Mouse (Mus musculus) thymus, adult 2 months (tissue): ENCODE measurements at regions not wholly inside any gene's neighbourhood (a gene's known extent, or its start where the extent isn't known, plus 50 kb on each side); places are given as distances from the start of the nearest gene placed in this dataset.

Experiments used
- CTCF ChIP-seq: fragments of 200-500 bp; IDR thresholded peaks from 2 replicates; pipeline ENCODE4 v1.5.1; 2012; ENCODE audit warnings: mild to moderate bottlenecking, control low read depth, low read length, moderate library complexity, borderline replicate concordance; ENCODE audit not compliant: control insufficient read depth, poor library complexity, insufficient read depth; ENCODE audit errors: extremely low read depth
- POLR2A ChIP-seq: fragments of 200-500 bp; IDR thresholded peaks from 2 replicates; pipeline ENCODE4 v1.6.1; 2012; ENCODE audit warnings: mild to moderate bottlenecking, low read length, control low read depth, moderate library complexity; ENCODE audit not compliant: control insufficient read depth, poor library complexity, insufficient read depth; ENCODE audit errors: extremely low read depth

DNA sequence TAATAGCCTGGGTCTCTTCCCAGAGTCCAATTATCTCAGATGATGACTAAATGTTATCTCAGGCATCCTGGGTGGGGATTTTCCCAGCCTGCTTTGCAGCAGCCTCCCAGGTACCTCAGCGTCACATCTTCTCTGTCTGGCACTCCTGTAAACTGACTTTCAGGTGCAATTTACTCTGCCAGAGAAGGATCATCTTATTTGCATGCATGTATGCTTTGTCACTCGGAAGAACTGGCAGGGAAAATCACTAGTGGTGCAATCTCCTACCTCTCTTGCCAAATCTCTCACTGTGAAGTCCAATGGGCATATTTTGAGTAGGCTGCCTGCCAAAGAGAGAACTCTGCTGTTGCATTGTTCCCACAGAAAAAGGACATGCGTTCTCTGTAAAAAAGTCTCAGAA is 177.0 kb upstream of the Gm6793 start:
- no peak for TF ChIP-seq CTCF
- TF ChIP-seq POLR2A: no peak
